Mouse (Mus musculus) embryonic facial prominence, embryonic 10.5 days (tissue): Measurements from ENCODE around the gene Eri3. TPM values are rescaled to one million over a fixed set of nuclear protein-coding genes. Genes with fewer than 3 reads are reported as not detected.

ENCODE experiments used
- DNase-seq: peaks from one replicate; pipeline ENCODE4 v3.0.0-alpha.2; 2017; ENCODE audit warnings: low spot score
- H3K27ac ChIP-seq: fragments of 300-500 bp; sonication (generic); replicated peaks from 2 replicates; pipeline ENCODE4 v1.5.1; 2016; ENCODE audit warnings: mild to moderate bottlenecking
- H3K27me3 ChIP-seq: fragments of 300-500 bp; sonication (generic); replicated peaks from 2 replicates; pipeline ENCODE4 v1.6.1; 2016; ENCODE audit warnings: low read depth, mild to moderate bottlenecking; ENCODE audit not compliant: poor library complexity, severe bottlenecking
- H3K36me3 ChIP-seq: fragments of 300-500 bp; sonication (generic); replicated peaks from 2 replicates; pipeline ENCODE4 v1.6.1; 2016; ENCODE audit warnings: mild to moderate bottlenecking, moderate library complexity
- H3K4me1 ChIP-seq: fragments of 300-500 bp; sonication (generic); 2 replicates; pipeline ENCODE4 v1.6.1; 2016
- H3K4me3 ChIP-seq: fragments of 300-500 bp; sonication (generic); 2 replicates; pipeline ENCODE4 v1.5.1; 2016; ENCODE audit warnings: mild to moderate bottlenecking, moderate library complexity
- H3K9me3 ChIP-seq: fragments of 300-500 bp; sonication (generic); 2 replicates; pipeline ENCODE4 v1.6.1; 2016; ENCODE audit warnings: mild to moderate bottlenecking
- WGBS: fragments of 180-500 bp; shearing (Covaris S2); methylation state at CpG from one replicate; pipeline ENCODE4 v1.1.7; 2016; 5-methylcytosine and 5-hydroxymethylcytosine counted together
- polyA plus RNA-seq: library from polyadenylated mRNA; unstranded; fragments of >200 nt; fragmentation: Nextera tagmentation; extraction: Ambion mirVana; gene quantifications from 2 replicates; pipeline ENCODE4 v1.2.1, GENCODE M21; 2016

The Eri3 gene
- polyA plus RNA-seq: 121 and 132 TPM in 2 replicates

GRCm38 (mm10) chr4:117550140-117550851 is at the start of gene Eri3:
Gene Eri3 (plus strand): TSS chr4:117550365.
- WGBS: under 1% methylated on average over 53 of the region's 53 CpGs
- H3K4me3 ChIP-seq: peak within 1 kb of the TSS; percentile 85
- no peaks in the 10 kb centered on the region for H3K9me3 ChIP-seq
- H3K4me1 ChIP-seq: peaks cover 23% of the 10 kb centered on the region
- peaks cover 8% of the 10 kb centered on the region for H3K36me3 ChIP-seq
- H3K27me3 ChIP-seq: no peaks in the 10 kb centered on the region
- DNase-seq: peak; percentile 98
- H3K27ac ChIP-seq: peak within 1 kb of the TSS; percentile 92

GRCm38 (mm10) chr4:117518246-117518645 is 31.9 kb upstream of the Eri3 start:
- H3K4me3 ChIP-seq: no peak overlapping the region
- H3K9me3 ChIP-seq: no peaks in the 10 kb centered on the region
- no peak for DNase-seq
- H3K36me3 ChIP-seq: no peaks in the 10 kb centered on the region
- peaks cover 11% of the 10 kb centered on the region for H3K27me3 ChIP-seq
- WGBS: 88% methylated on average over 4 of the region's 4 CpGs
- H3K4me1 ChIP-seq: no peaks in the 10 kb centered on the region
- H3K27ac ChIP-seq: no peak overlapping the region

- H3K4me3 ChIP-seq: no peak overlapping the region
- 80% methylated on average over 2 of the region's 2 CpGs for WGBS
Measured at GRCm38 (mm10) chr4:117521350-117521749, 28.8 kb upstream of the Eri3 start.

GRCm38 (mm10) chr4:117525990-117526389 is 24.2 kb upstream of the Eri3 start:
- H3K4me3 ChIP-seq: no peak overlapping the region
- H3K4me1 ChIP-seq: peaks cover 21% of the 10 kb centered on the region
- DNase-seq: no peak
- H3K9me3 ChIP-seq: no peaks in the 10 kb centered on the region
- H3K27me3 ChIP-seq: peaks cover 37% of the 10 kb centered on the region; the same call in 1 of the 2 replicates
- 91% methylated on average over 5 of the region's 5 CpGs for WGBS
- no peaks in the 10 kb centered on the region for H3K36me3 ChIP-seq
- no peak overlapping the region for H3K27ac ChIP-seq

More at GRCm38 (mm10) chr4:117521350-117521749, 28.8 kb upstream of the Eri3 start:
- Histone ChIP-seq H3K27me3 (peaks cover 19% of the 10 kb centered on the region; the same call in 1 of the 2 replicates), H3K27ac (no peak overlapping the region), H3K36me3 (no peaks in the 10 kb centered on the region), H3K9me3 (no peaks in the 10 kb centered on the region), H3K4me1 (no peaks in the 10 kb centered on the region)
- DNase-seq: no peak

- Histone ChIP-seq H3K36me3 (no peaks in the 10 kb centered on the region), H3K4me1 (peaks cover 21% of the 10 kb centered on the region), H3K27me3 (peaks cover 37% of the 10 kb centered on the region; the same call in 1 of the 2 replicates), H3K27ac (no peak overlapping the region), H3K4me3 (no peak overlapping the region), H3K9me3 (no peaks in the 10 kb centered on the region)
- DNase-seq: no peak
- WGBS: 67% methylated on average over 9 of the region's 9 CpGs
Measured at GRCm38 (mm10) chr4:117527116-117527899, 22.9 kb upstream of the Eri3 start.

GRCm38 (mm10) chr4:117527952-117528351 is 22.2 kb upstream of the Eri3 start:
- peaks cover 37% of the 10 kb centered on the region; the same call in 1 of the 2 replicates for H3K27me3 ChIP-seq
- no peak overlapping the region for H3K4me3 ChIP-seq
- H3K27ac ChIP-seq: 0 out of 2 replicates have a peak overlapping the region, but pooled peaks have one; percentile 15
- DNase-seq: peak; percentile 71
- peaks cover 21% of the 10 kb centered on the region for H3K4me1 ChIP-seq
- H3K9me3 ChIP-seq: no peaks in the 10 kb centered on the region
- WGBS: 42% methylated on average over 1 of the region's 1 CpGs
- no peaks in the 10 kb centered on the region for H3K36me3 ChIP-seq

- DNase-seq: no peak
- 84% methylated on average over 4 of the region's 4 CpGs for WGBS
- Histone ChIP-seq H3K27ac (no peak overlapping the region), H3K36me3 (no peaks in the 10 kb centered on the region), H3K4me3 (no peak overlapping the region), H3K27me3 (peaks cover 36% of the 10 kb centered on the region; the same call in 1 of the 2 replicates), H3K4me1 (peaks cover 21% of the 10 kb centered on the region), H3K9me3 (no peaks in the 10 kb centered on the region)
Measured at GRCm38 (mm10) chr4:117529843-117530242, 20.3 kb upstream of the Eri3 start.

GRCm38 (mm10) chr4:117535496-117536200 is 14.5 kb upstream of the Eri3 start:
- Histone ChIP-seq H3K27me3 (peaks cover 18% of the 10 kb centered on the region; the same call in 1 of the 2 replicates), H3K4me3 (no peak overlapping the region), H3K4me1 (peaks cover 24% of the 10 kb centered on the region), H3K9me3 (no peaks in the 10 kb centered on the region), H3K27ac (0 out of 2 replicates have a peak overlapping the region, but pooled peaks have one; percentile 10), H3K36me3 (no peaks in the 10 kb centered on the region)
- no peak for DNase-seq
- WGBS: 50% methylated on average over 9 of the region's 9 CpGs

- WGBS: 86% methylated on average over 7 of the region's 7 CpGs
- Histone ChIP-seq H3K27ac (no peak overlapping the region), H3K36me3 (no peaks in the 10 kb centered on the region), H3K9me3 (no peaks in the 10 kb centered on the region), H3K4me3 (no peak overlapping the region), H3K4me1 (peaks cover 24% of the 10 kb centered on the region), H3K27me3 (peaks cover 20% of the 10 kb centered on the region; the same call in 1 of the 2 replicates)
- DNase-seq: no peak
Measured at GRCm38 (mm10) chr4:117537002-117537401, 13.2 kb upstream of the Eri3 start.

GRCm38 (mm10) chr4:117539329-117539980 is 10.7 kb upstream of the Eri3 start:
- no peaks in the 10 kb centered on the region for H3K36me3 ChIP-seq
- WGBS: 81% methylated on average over 8 of the region's 8 CpGs
- H3K27ac ChIP-seq: no peak overlapping the region
- no peak for DNase-seq
- H3K27me3 ChIP-seq: 0 out of 2 replicates have a peak, but pooled peaks cover 24% of the 10 kb centered on the region
- peaks cover 24% of the 10 kb centered on the region for H3K4me1 ChIP-seq
- no peak overlapping the region for H3K4me3 ChIP-seq
- no peaks in the 10 kb centered on the region for H3K9me3 ChIP-seq

- peaks cover 24% of the 10 kb centered on the region for H3K4me1 ChIP-seq
- H3K9me3 ChIP-seq: no peaks in the 10 kb centered on the region
- 77% methylated on average over 5 of the region's 5 CpGs for WGBS
- 0 out of 2 replicates have a peak, but pooled peaks cover 21% of the 10 kb centered on the region for H3K27me3 ChIP-seq
- no peaks in the 10 kb centered on the region for H3K36me3 ChIP-seq
- no peak overlapping the region for H3K27ac ChIP-seq
- no peak for DNase-seq
- H3K4me3 ChIP-seq: no peak overlapping the region
Measured at GRCm38 (mm10) chr4:117540571-117540970, 9.6 kb upstream of the Eri3 start.

GRCm38 (mm10) chr4:117545448-117545847 is 4.7 kb upstream of the Eri3 start:
- H3K9me3 ChIP-seq: no peaks in the 10 kb centered on the region
- DNase-seq: no peak
- no peaks in the 10 kb centered on the region for H3K36me3 ChIP-seq
- 0 out of 2 replicates have a peak, but pooled peaks cover 6% of the 10 kb centered on the region for H3K27me3 ChIP-seq
- 93% methylated on average over 3 of the region's 3 CpGs for WGBS
- H3K4me3 ChIP-seq: no peak overlapping the region
- H3K4me1 ChIP-seq: peaks cover 7% of the 10 kb centered on the region
- H3K27ac ChIP-seq: no peak overlapping the region
